Comparison of ENCODE assay signal across 1 mouse cellular context in the genomic region with DNA sequence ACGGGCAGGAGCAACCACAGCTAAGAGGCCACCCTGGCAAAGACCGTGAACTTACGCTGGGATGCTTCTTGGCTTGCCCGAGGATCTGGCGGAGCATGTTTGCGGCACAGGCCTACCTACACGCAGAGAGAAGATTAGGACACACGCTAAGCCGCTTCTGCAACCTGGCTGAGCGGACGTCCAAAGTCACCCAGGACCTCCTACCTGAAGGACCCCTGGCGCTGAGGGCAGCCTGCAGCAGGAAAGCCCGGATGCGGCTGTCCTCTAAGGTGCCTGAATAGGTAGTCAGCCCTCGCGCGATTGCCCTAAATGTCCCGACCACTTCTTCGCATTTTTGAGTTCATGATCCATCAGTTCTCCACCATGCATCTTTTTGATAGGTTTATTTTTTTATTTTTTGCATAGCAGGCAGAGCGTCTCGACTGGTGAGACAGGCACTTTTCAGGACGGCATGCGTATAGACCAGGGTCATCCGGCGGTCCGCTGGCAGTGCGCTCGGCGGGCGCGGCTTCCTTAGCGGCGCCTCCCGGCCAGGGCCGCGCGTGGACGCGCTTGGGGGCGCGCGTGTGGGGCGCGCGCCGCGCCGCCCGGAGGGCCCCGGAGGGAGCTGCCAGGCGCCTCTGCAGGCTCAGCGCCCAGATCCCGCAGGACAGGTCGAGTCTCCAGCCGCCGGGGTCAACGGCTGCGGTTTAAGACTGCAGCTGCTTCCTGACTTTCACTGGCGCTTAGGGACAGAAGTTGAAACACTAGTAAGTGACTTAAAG.
TF ChIP-seq lines count a peak whose summit lies in the region.

A gene (minus strand): TSS at position 229 of the 764 bp plus-strand sequence.
A gene (plus strand): TSS at position 541 of the 764 bp plus-strand sequence.

TF ChIP-seq in CH12.LX, 34 proteins besides CTCF, POLR2A, EP300 and RAD21 (continued from another document):
- TF ChIP-seq MYC (IDR thresholded peaks at IDR 0.05; ENCODE audit: low read depth, low read length) (0 out of 2 replicates have a peak, but pooled peaks have one; percentile 22), MAX (IDR thresholded peaks at IDR 0.05; ENCODE audit: low read length) (peak; percentile 100), NELFE (IDR thresholded peaks at IDR 0.05; ENCODE audit: low read depth, low read length) (peak; percentile 92), POLR2AphosphoS2 (IDR thresholded peaks at IDR 0.05; ENCODE audit: low read depth, low read length) (peak; percentile 85), SIN3A (IDR thresholded peaks at IDR 0.05; ENCODE audit: low read length) (peak; percentile 53; the same call in 1 of the 2 replicates), NRF1 (IDR thresholded peaks at IDR 0.05; ENCODE audit: low read depth, low read length) (no peak), GABPA (IDR thresholded peaks at IDR 0.05; ENCODE audit: insufficient replicate concordance, low read depth, low read length) (no peak), ETS1 (conservative IDR thresholded peaks at IDR 0.05; ENCODE audit: low read depth, low read length) (no peak), PAX5 (IDR thresholded peaks at IDR 0.05; ENCODE audit: low read length) (no peak), ELF1 (IDR thresholded peaks at IDR 0.05; ENCODE audit: low read depth, low read length) (peak; percentile 58)
TF ChIP-seq in CH12.LX: peak in this region for 11.
